In the genomic region with DNA sequence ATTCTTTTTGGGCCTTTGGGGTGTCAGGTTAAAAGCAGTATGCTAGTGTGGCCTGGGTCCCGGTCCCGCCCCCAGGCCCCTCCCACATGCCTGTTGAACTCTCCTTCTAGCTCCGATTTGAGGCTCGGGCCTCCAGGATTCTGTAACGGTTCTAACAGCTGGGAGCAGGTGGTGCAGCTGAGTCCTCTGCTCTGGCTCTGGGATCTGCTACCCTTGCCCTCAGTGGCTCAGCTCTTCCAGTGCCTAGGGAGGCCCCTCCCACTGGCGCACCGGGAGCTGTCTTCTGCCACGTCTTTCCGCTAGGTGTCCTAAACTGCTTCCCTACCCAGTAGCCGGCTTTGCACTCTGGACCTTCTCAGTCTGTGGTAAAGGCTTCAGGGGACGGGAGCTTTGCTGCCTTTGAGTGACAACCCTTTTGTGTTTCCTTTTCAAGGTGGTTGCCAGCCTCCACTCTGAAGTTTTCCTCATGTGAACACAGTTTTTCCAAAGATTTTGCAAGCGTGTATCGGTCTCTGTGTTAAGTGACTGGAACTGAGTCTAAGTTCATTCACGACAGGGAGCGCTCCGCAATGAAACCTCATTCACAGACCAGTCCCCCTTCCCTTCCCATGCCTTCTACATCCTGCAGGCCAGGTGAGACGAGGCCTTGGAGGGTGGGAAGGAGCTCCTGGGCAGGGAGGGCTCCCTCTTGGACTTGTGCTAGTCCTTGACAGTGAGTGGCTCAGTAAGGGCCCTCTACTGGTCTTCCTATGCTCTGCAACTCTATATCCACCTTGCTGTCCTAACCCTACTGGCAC, we compare ENCODE assay signal across 8 mouse cellular contexts. TPM values are rescaled to one million over a fixed set of nuclear protein-coding genes. Genes with fewer than 3 reads are reported as not detected.
DNase-seq lines count a peak whose midpoint lies in the region; ATAC-seq and TF ChIP-seq lines count a peak whose summit lies in the region.

Dnhd1 (plus strand) TSS at position 189 of the 797 bp plus-strand sequence.

- H3K4me3 ChIP-seq in C2C12 (ENCODE audit: insufficient read depth, poor library complexity, severe bottlenecking) = no peak within 1 kb of the TSS
- H3K4me3 ChIP-seq in embryonic facial prominence, embryonic 11.5 days (ENCODE audit: low read depth, low read length) = peak within 1 kb of the TSS; percentile 30
- H3K4me3 ChIP-seq in liver, embryonic 13.5 days (replicated peaks) = peak within 1 kb of the TSS; percentile 54
- peak within 1 kb of the TSS; percentile 38 for H3K4me3 ChIP-seq in stomach, embryonic 16.5 days (replicated peaks; ENCODE audit: low read length)

- H3K79me3 ChIP-seq in C2C12 (ENCODE audit: low read depth) = no peaks in the 10 kb centered on the region

- H3K4me2 ChIP-seq in embryonic facial prominence, embryonic 11.5 days (ENCODE audit: low read depth, low read length) = peak within 1 kb of the TSS; percentile 67
- peak within 1 kb of the TSS; percentile 74 for H3K4me2 ChIP-seq in liver, embryonic 13.5 days
- H3K4me2 ChIP-seq in stomach, embryonic 16.5 days (ENCODE audit: low read depth, low read length) = peak within 1 kb of the TSS; percentile 82

- no peaks in the 10 kb centered on the region for H3K27me3 ChIP-seq in C2C12 (ENCODE audit: control insufficient read depth, insufficient read depth, insufficient read length)
- no peaks in the 10 kb centered on the region for H3K27me3 ChIP-seq in embryonic facial prominence, embryonic 11.5 days (ENCODE audit: control insufficient read depth, insufficient read depth, low read length)
- H3K27me3 ChIP-seq in liver, embryonic 13.5 days = no peaks in the 10 kb centered on the region
- no peaks in the 10 kb centered on the region for H3K27me3 ChIP-seq in stomach, embryonic 16.5 days (ENCODE audit: control insufficient read depth, insufficient read depth, low read length)

- peak; percentile 77 for DNase-seq in adrenal gland, postnatal 25 days
- DNase-seq in embryonic facial prominence, embryonic 11.5 days (ENCODE audit: low spot score) = peak; percentile 82
- peak; percentile 85 to 87 for DNase-seq in heart, adult 18-20 months
- peak; percentile 92 for DNase-seq in kidney, adult 11 months
- DNase-seq in liver, embryonic 13.5 days = peak; percentile 75
- DNase-seq in naive thymus-derived CD4-positive, alpha-beta T cell, adult 2 months (ENCODE audit: low read depth) = peak; percentile 83

- H3K79me2 ChIP-seq in C2C12 (ENCODE audit: control insufficient read depth, insufficient read depth) = no peaks in the 10 kb centered on the region

- H3K9me3 ChIP-seq in embryonic facial prominence, embryonic 11.5 days (replicated peaks; ENCODE audit: control insufficient read depth, low read length) = no peaks in the 10 kb centered on the region
- H3K9me3 ChIP-seq in liver, embryonic 13.5 days (replicated peaks) = no peaks in the 10 kb centered on the region
- no peaks in the 10 kb centered on the region for H3K9me3 ChIP-seq in stomach, embryonic 16.5 days (replicated peaks; ENCODE audit: control insufficient read depth, low read length)

- 3% methylated on average over 17 of the region's 17 CpGs for WGBS in embryonic facial prominence, embryonic 11.5 days
- WGBS in liver, embryonic 13.5 days (ENCODE audit: insufficient replicate concordance) = 2% methylated on average over 17 of the region's 17 CpGs
- WGBS in stomach, embryonic 16.5 days = 2% methylated on average over 17 of the region's 17 CpGs

- TF ChIP-seq CTCF in C2C12 (IDR thresholded peaks at IDR 0.05; ENCODE audit: control insufficient read depth, insufficient read depth, insufficient read length) = peak; percentile 35

- H3K9ac ChIP-seq in embryonic facial prominence, embryonic 11.5 days (replicated peaks; ENCODE audit: low read length) = peak within 1 kb of the TSS; percentile 39
- peak within 1 kb of the TSS; percentile 56 for H3K9ac ChIP-seq in liver, embryonic 13.5 days
- H3K9ac ChIP-seq in stomach, embryonic 16.5 days (ENCODE audit: low read length) = peak within 1 kb of the TSS; percentile 64

- no peak within 1 kb of the TSS for H3K27ac ChIP-seq in embryonic facial prominence, embryonic 11.5 days (replicated peaks; ENCODE audit: low read depth, low read length)
- H3K27ac ChIP-seq in liver, embryonic 13.5 days = peak within 1 kb of the TSS; percentile 14; the same call in 1 of the 2 replicates
- peak within 1 kb of the TSS; percentile 53; the same call in 1 of the 2 replicates for H3K27ac ChIP-seq in stomach, embryonic 16.5 days (ENCODE audit: low read length)

- H3ac ChIP-seq in C2C12 (ENCODE audit: control insufficient read depth, insufficient read length, low read depth) = peak within 1 kb of the TSS; percentile 31

- no peaks in the 10 kb centered on the region for H3K4me1 ChIP-seq in embryonic facial prominence, embryonic 11.5 days (ENCODE audit: control insufficient read depth, insufficient read depth, low read length)
- peaks cover 16% of the 10 kb centered on the region for H3K4me1 ChIP-seq in liver, embryonic 13.5 days (replicated peaks)
- peaks cover 4% of the 10 kb centered on the region; the same call in 1 of the 2 replicates for H3K4me1 ChIP-seq in stomach, embryonic 16.5 days (ENCODE audit: control insufficient read depth, insufficient read depth, low read length)

- H3K36me3 ChIP-seq in C2C12 (ENCODE audit: control insufficient read depth, insufficient read depth) = no peaks in the 10 kb centered on the region
- H3K36me3 ChIP-seq in embryonic facial prominence, embryonic 11.5 days (replicated peaks; ENCODE audit: control insufficient read depth, insufficient read depth, low read depth, low read length) = no peaks in the 10 kb centered on the region
- H3K36me3 ChIP-seq in liver, embryonic 13.5 days = peaks cover 3% of the 10 kb centered on the region; the same call in 1 of the 2 replicates
- no peaks in the 10 kb centered on the region for H3K36me3 ChIP-seq in stomach, embryonic 16.5 days (ENCODE audit: control insufficient read depth, insufficient read depth, low read length)

- peak; percentile 90 for ATAC-seq in embryonic facial prominence, embryonic 11.5 days (replicated peaks; ENCODE audit: insufficient number of reproducible peaks, low FRiP score, low TSS enrichment, low read depth)
- peak; percentile 96 for ATAC-seq in liver, embryonic 13.5 days (ENCODE audit: low read depth)
- peak; percentile 93 for ATAC-seq in stomach, embryonic 16.5 days (ENCODE audit: insufficient read depth, low FRiP score)

TF ChIP-seq in C2C12, 6 proteins besides CTCF, POLR2A, EP300 and RAD21:
- no peak for TF ChIP-seq USF1 (IDR thresholded peaks at IDR 0.05; ENCODE audit: low read depth)
- TF ChIP-seq CEBPB (IDR thresholded peaks at IDR 0.05; ENCODE audit: low read depth) = no peak

RNA-seq across cellular contexts. Expression of gene Dnhd1, which starts in this region (rescaled TPM):
- polyA plus RNA-seq in C2C12 (2012; fragmentation: generic; extraction: Trizol) = 0.35 TPM
- total RNA-seq in adrenal gland, postnatal 25 days (2021) = 5.6 and 6.3 TPM in 2 replicates
- polyA plus RNA-seq in embryonic facial prominence, embryonic 11.5 days (2014; fragmentation: Nextera tagmentation; extraction: Ambion mirVana) = 0.28 and 1.4 TPM in 2 replicates
- under 1 TPM; 0.23 to 0.30 TPM for total RNA-seq in heart, adult 18-20 months (2021)
- 0.06 and 0.12 TPM in 2 replicates for polyA plus RNA-seq in liver, embryonic 13.5 days (2015; fragmentation: Nextera tagmentation; extraction: Ambion mirVana)
- 1.4 and 1.5 TPM in 2 replicates for polyA plus RNA-seq in stomach, embryonic 16.5 days (2015; fragmentation: Nextera tagmentation; extraction: Ambion mirVana)

Comparison
In these comparisons a context has a peak if more than half of its experiments do, and no peak if none do; other contexts are left out.
1. Peak in DNase-seq in heart, adult 18-20 months; RNA of the gene not detected or under 1 TPM.
2. Peak in DNase-seq, ATAC-seq, H3K4me3 ChIP-seq, H3K27ac ChIP-seq, H3K9ac ChIP-seq and H3K4me2 ChIP-seq in liver, embryonic 13.5 days; RNA of the gene not detected or under 1 TPM.